In the genomic region with DNA sequence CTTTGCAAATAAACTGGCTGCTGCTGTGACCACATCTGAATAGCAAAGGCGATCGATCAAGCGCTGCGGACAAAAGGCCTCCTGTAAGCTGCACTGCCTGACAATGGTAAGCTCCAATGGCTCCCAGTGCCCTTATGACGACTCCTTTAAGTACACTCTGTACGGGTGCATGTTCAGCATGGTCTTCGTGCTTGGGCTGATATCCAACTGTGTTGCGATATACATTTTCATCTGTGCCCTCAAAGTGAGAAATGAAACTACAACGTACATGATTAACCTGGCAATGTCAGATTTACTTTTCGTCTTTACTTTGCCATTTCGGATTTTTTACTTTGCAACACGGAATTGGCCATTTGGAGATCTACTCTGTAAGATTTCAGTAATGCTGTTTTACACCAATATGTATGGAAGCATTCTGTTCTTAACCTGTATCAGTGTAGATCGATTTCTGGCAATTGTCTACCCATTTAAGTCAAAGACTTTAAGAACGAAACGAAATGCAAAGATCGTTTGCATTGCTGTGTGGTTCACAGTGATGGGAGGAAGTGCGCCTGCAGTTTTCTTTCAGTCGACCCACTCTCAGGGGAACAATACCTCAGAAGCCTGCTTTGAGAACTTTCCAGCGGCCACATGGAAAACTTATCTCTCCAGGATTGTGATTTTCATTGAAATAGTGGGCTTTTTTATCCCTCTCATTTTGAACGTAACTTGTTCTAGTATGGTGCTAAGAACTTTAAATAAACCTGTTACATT, we compare ENCODE assay signal across 8 mouse cellular contexts. TPM values are rescaled to one million over a fixed set of nuclear protein-coding genes. Genes with fewer than 3 reads are reported as not detected.
DNase-seq lines count a peak whose midpoint lies in the region; ATAC-seq and TF ChIP-seq lines count a peak whose summit lies in the region.

No protein-coding gene starts in this region.

- peak; percentile 80; the same call in 1 of the 2 replicates for TF ChIP-seq POLR2A in limb, embryonic 14.5 days (IDR thresholded peaks at IDR 0.05; ENCODE audit: borderline replicate concordance, extremely low read depth, insufficient read depth, insufficient read length)

- H3K4me3 ChIP-seq in embryonic facial prominence, embryonic 15.5 days (replicated peaks) = peak overlapping the region; percentile 58
- peak overlapping the region; percentile 57 for H3K4me3 ChIP-seq in hindbrain, embryonic 11.5 days (ENCODE audit: low read depth, low read length)
- H3K4me3 ChIP-seq in limb, embryonic 14.5 days (replicated peaks; ENCODE audit: low read length) = peak overlapping the region; percentile 57
- peak overlapping the region; percentile 55 for H3K4me3 ChIP-seq in midbrain, embryonic 13.5 days (replicated peaks)

- peak overlapping the region; percentile 94 for H3K27ac ChIP-seq in embryonic facial prominence, embryonic 15.5 days (replicated peaks)
- H3K27ac ChIP-seq in hindbrain, embryonic 11.5 days (ENCODE audit: low read depth, low read length) = peak overlapping the region; percentile 91
- H3K27ac ChIP-seq in limb, embryonic 14.5 days (replicated peaks; ENCODE audit: low read depth, low read length) = peak overlapping the region; percentile 95
- H3K27ac ChIP-seq in midbrain, embryonic 13.5 days = peak overlapping the region; percentile 87

- no peaks in the 10 kb centered on the region for H3K9me3 ChIP-seq in embryonic facial prominence, embryonic 15.5 days (replicated peaks)
- no peaks in the 10 kb centered on the region for H3K9me3 ChIP-seq in hindbrain, embryonic 11.5 days (ENCODE audit: control insufficient read depth, low read length)
- no peaks in the 10 kb centered on the region for H3K9me3 ChIP-seq in limb, embryonic 14.5 days (ENCODE audit: control insufficient read depth, low read length)
- H3K9me3 ChIP-seq in midbrain, embryonic 13.5 days = no peaks in the 10 kb centered on the region

- WGBS in embryonic facial prominence, embryonic 15.5 days = under 1% methylated on average over 20 of the region's 20 CpGs
- WGBS in hindbrain, embryonic 11.5 days = under 1% methylated on average over 20 of the region's 20 CpGs
- WGBS in limb, embryonic 14.5 days = under 1% methylated on average over 20 of the region's 20 CpGs
- WGBS in midbrain, embryonic 13.5 days = under 1% methylated on average over 20 of the region's 20 CpGs

- H3K4me2 ChIP-seq in embryonic facial prominence, embryonic 15.5 days (replicated peaks) = peak overlapping the region; percentile 47
- peak overlapping the region; percentile 42 for H3K4me2 ChIP-seq in hindbrain, embryonic 11.5 days (replicated peaks; ENCODE audit: low read depth, low read length)
- H3K4me2 ChIP-seq in limb, embryonic 14.5 days (replicated peaks; ENCODE audit: low read depth, low read length, severe bottlenecking) = peak overlapping the region; percentile 62
- H3K4me2 ChIP-seq in midbrain, embryonic 13.5 days (replicated peaks) = peak overlapping the region; percentile 61

- peaks cover 4% of the 10 kb centered on the region; the same call in 1 of the 2 replicates for H3K4me1 ChIP-seq in embryonic facial prominence, embryonic 15.5 days
- no peaks in the 10 kb centered on the region for H3K4me1 ChIP-seq in hindbrain, embryonic 11.5 days (replicated peaks; ENCODE audit: control insufficient read depth, insufficient read depth, low read length)
- H3K4me1 ChIP-seq in limb, embryonic 14.5 days (ENCODE audit: control insufficient read depth, insufficient read depth, low read length) = peaks cover 21% of the 10 kb centered on the region
- H3K4me1 ChIP-seq in midbrain, embryonic 13.5 days (replicated peaks) = peaks cover 23% of the 10 kb centered on the region

- DNase-seq in adrenal gland, adult (ENCODE audit: inconsistent age in 2 of 2, low spot score in 1 of 2) = peak; percentile 52 to 87
- no peak for DNase-seq in adrenal gland, postnatal 4 days (ENCODE audit: low spot score in 2 of 2)
- DNase-seq in T-cell, adult 2 months (ENCODE audit: low spot score) = peak; percentile 35
- DNase-seq in hindbrain, embryonic 11.5 days (ENCODE audit: low spot score) = peak; percentile 80
- peak; percentile 76 for DNase-seq in limb, embryonic 14.5 days (ENCODE audit: low spot score)
- peak; percentile 29 for DNase-seq in testis, postnatal 14 days (ENCODE audit: low spot score)

- peak; percentile 83 for ATAC-seq in embryonic facial prominence, embryonic 15.5 days (ENCODE audit: insufficient number of reproducible peaks, low FRiP score, low TSS enrichment, low read depth)
- ATAC-seq in hindbrain, embryonic 11.5 days (ENCODE audit: low FRiP score) = peak; percentile 93
- ATAC-seq in limb, embryonic 14.5 days (ENCODE audit: low FRiP score, low read depth) = peak; percentile 70; the same call in 1 of the 2 replicates
- ATAC-seq in midbrain, embryonic 13.5 days = peak; percentile 91

- no peaks in the 10 kb centered on the region for H3K27me3 ChIP-seq in embryonic facial prominence, embryonic 15.5 days
- no peaks in the 10 kb centered on the region for H3K27me3 ChIP-seq in hindbrain, embryonic 11.5 days (ENCODE audit: control insufficient read depth, insufficient read depth, low read length)
- no peaks in the 10 kb centered on the region for H3K27me3 ChIP-seq in limb, embryonic 14.5 days (ENCODE audit: control insufficient read depth, insufficient read depth, low read length)
- no peaks in the 10 kb centered on the region for H3K27me3 ChIP-seq in midbrain, embryonic 13.5 days

- no peaks in the 10 kb centered on the region for H3K36me3 ChIP-seq in embryonic facial prominence, embryonic 15.5 days
- no peaks in the 10 kb centered on the region for H3K36me3 ChIP-seq in hindbrain, embryonic 11.5 days (ENCODE audit: control insufficient read depth, insufficient read depth, low read length)
- peaks cover 4% of the 10 kb centered on the region; the same call in 1 of the 2 replicates for H3K36me3 ChIP-seq in limb, embryonic 14.5 days (ENCODE audit: control insufficient read depth, insufficient read depth, low read length)
- peaks cover 5% of the 10 kb centered on the region; the same call in 1 of the 2 replicates for H3K36me3 ChIP-seq in midbrain, embryonic 13.5 days

- peak overlapping the region; percentile 59 for H3K9ac ChIP-seq in embryonic facial prominence, embryonic 15.5 days
- H3K9ac ChIP-seq in hindbrain, embryonic 11.5 days (ENCODE audit: low read depth, low read length) = peak overlapping the region; percentile 74
- H3K9ac ChIP-seq in limb, embryonic 14.5 days (ENCODE audit: low read depth, low read length, severe bottlenecking) = peak overlapping the region; percentile 81
- peak overlapping the region; percentile 78 for H3K9ac ChIP-seq in midbrain, embryonic 13.5 days (replicated peaks)

RNA-seq across cellular contexts. Expression of gene Lpar6, which starts 1.0 kb away (rescaled TPM):
- total RNA-seq in adrenal gland, postnatal 4 days (2021) = 1 to 10 TPM; 6.2 to 6.9 TPM
- 12.9 and 13.1 TPM in 2 replicates for polyA plus RNA-seq in embryonic facial prominence, embryonic 15.5 days (2015; fragmentation: Nextera tagmentation; extraction: Ambion mirVana)
- 15.6 and 19.3 TPM in 2 replicates for polyA plus RNA-seq in hindbrain, embryonic 11.5 days (2014; fragmentation: Nextera tagmentation; extraction: Ambion mirVana)
- 7.5 and 9.2 TPM in 2 replicates for polyA plus RNA-seq in limb, embryonic 14.5 days (2012; rRNA removed)
- 12.6 and 13.6 TPM in 2 replicates for polyA plus RNA-seq in limb, embryonic 14.5 days (2014; fragmentation: Nextera tagmentation; extraction: Ambion mirVana)
- 7.4 and 8.6 TPM in 2 replicates for polyA plus RNA-seq in midbrain, embryonic 13.5 days (2015; fragmentation: Nextera tagmentation; extraction: Ambion mirVana)

Comparison
In these comparisons a context has a peak if more than half of its experiments do, and no peak if none do; other contexts are left out.
1. DNase-seq: peak in adrenal gland, adult (2 of 2), T-cell, adult 2 months (single experiment), hindbrain, embryonic 11.5 days (single experiment), limb, embryonic 14.5 days (single experiment) and testis, postnatal 14 days (single experiment); none in adrenal gland, postnatal 4 days (0 of 2).
2. Peak in every context shown above with its lines, with median percentiles within 50 percentile points of each other: ATAC-seq, H3K27ac ChIP-seq, H3K4me2 ChIP-seq, H3K4me3 ChIP-seq and H3K9ac ChIP-seq.